Mouse (Mus musculus) midbrain, embryonic 10.5 days (tissue): ENCODE results near the gene Vps11. TPM values are rescaled to one million over a fixed set of nuclear protein-coding genes. Genes with fewer than 3 reads are reported as not detected.
"Not testable (repeated sequence)": the region's sequence is repeated elsewhere in the genome, so short reads cannot be mapped to it uniquely, and the experiment has no call there.

Source experiments
- DNase-seq: peaks from one replicate; pipeline ENCODE4 v3.0.0-alpha.2; 2017; ENCODE audit warnings: low spot score
- H3K27ac ChIP-seq: fragments of 300-500 bp; sonication (generic); replicated peaks from 2 replicates; pipeline ENCODE4 v1.5.1; 2016; ENCODE audit warnings: mild to moderate bottlenecking
- H3K27me3 ChIP-seq: fragments of 300-500 bp; sonication (generic); 2 replicates; pipeline ENCODE4 v1.6.1; 2016; ENCODE audit warnings: low read depth, mild to moderate bottlenecking; ENCODE audit not compliant: poor library complexity, severe bottlenecking
- H3K36me3 ChIP-seq: fragments of 300-500 bp; sonication (generic); 2 replicates; pipeline ENCODE4 v1.6.1; 2016; ENCODE audit warnings: mild to moderate bottlenecking, moderate library complexity
- H3K4me1 ChIP-seq: fragments of 300-500 bp; sonication (generic); 2 replicates; pipeline ENCODE4 v1.6.1; 2016
- H3K4me3 ChIP-seq: fragments of 300-500 bp; sonication (generic); 2 replicates; pipeline ENCODE4 v1.5.1; 2016; ENCODE audit warnings: mild to moderate bottlenecking, moderate library complexity
- H3K9me3 ChIP-seq: fragments of 300-500 bp; sonication (generic); replicated peaks from 2 replicates; pipeline ENCODE4 v1.6.1; 2016; ENCODE audit warnings: mild to moderate bottlenecking
- WGBS: fragments of 180-500 bp; shearing (Covaris S2); methylation state at CpG from one replicate; pipeline ENCODE4 v1.1.7; 2016; 5-methylcytosine and 5-hydroxymethylcytosine counted together
- polyA plus RNA-seq: library from polyadenylated mRNA; unstranded; fragments of >200 nt; fragmentation: Nextera tagmentation; extraction: Ambion mirVana; gene quantifications from 2 replicates; pipeline ENCODE4 v1.2.1, GENCODE M21; 2016

Vps11 gene
- polyA plus RNA-seq, 1 experiment from 2014 or later: 33.6 TPM

DNA sequence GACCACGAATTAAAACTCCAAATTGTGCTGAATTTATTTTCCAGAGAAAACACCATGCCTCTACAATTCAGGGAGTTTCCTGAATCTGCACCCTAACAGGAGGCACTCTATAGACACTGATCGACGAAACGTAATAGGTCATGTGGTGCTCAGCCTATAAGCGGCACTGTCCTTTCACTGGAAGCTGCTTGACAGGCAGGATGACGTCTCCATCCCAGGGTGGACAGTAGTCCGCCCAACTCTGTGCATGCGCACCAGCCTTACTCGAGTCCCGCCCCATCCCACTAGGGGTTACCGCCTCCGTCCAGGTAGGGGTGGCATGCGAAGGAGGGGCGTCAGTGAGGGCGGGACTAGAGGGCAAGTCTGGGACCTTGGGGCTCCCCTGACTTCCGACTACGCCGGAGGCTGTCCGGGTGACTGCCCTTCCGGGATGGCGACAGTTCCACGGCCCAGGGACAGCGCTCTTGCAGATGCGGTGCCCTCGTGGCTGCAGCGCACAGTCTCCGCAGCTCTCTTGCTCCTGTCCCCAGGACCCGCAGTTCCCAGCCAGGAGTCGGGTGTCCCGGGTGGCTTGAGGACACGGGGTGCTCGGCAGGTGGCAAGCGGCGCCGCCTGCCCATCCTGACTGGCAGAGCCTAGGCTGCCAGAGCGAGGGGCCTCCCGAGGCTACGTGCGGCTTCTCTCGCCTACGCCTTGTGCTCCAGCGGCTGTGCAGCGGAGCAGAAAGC is 35.4 kb upstream of the Vps11 start, which contains the start of gene Slc37a4:
Gene Slc37a4 (plus strand): TSS at position 169 of the 728 bp plus-strand sequence.
- H3K27me3 ChIP-seq: peaks cover 13% of the 10 kb centered on the region
- H3K4me3 ChIP-seq: peak within 1 kb of the TSS; percentile 85
- peak within 1 kb of the TSS; percentile 90 for H3K27ac ChIP-seq
- WGBS: under 1% methylated on average over 43 of the region's 43 CpGs
- DNase-seq: peak; percentile 87
- no peaks in the 10 kb centered on the region for H3K9me3 ChIP-seq
- H3K36me3 ChIP-seq: peaks cover 42% of the 10 kb centered on the region
- H3K4me1 ChIP-seq: peaks cover 34% of the 10 kb centered on the region

DNA sequence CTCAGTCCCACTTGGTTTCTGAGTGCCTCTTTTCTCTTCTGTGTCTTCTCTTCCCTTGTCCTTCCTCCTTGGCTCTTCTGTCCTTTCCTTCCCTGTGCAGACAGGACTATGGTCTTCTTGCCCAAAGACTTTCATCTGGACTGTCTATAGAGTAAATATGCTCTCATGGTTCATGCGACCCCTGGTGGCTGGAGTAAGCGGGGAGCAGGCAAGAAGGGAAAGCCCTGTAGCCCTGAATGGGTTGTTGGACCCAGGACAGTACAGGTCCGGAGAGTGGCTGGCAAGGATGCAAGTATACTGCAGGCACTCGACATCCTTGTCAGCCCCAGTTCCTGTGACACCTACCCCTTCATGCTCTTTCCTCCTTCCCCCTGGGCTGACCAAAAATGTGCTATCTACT is 30.0 kb upstream of the Vps11 start:
- Histone ChIP-seq H3K27ac (no peak overlapping the region), H3K36me3 (peaks cover 66% of the 10 kb centered on the region), H3K9me3 (no peaks in the 10 kb centered on the region), H3K4me1 (peaks cover 5% of the 10 kb centered on the region), H3K4me3 (no peak overlapping the region), H3K27me3 (no peaks in the 10 kb centered on the region)
- 47% methylated on average over 4 of the region's 4 CpGs for WGBS
- DNase-seq: peak; percentile 68

DNA sequence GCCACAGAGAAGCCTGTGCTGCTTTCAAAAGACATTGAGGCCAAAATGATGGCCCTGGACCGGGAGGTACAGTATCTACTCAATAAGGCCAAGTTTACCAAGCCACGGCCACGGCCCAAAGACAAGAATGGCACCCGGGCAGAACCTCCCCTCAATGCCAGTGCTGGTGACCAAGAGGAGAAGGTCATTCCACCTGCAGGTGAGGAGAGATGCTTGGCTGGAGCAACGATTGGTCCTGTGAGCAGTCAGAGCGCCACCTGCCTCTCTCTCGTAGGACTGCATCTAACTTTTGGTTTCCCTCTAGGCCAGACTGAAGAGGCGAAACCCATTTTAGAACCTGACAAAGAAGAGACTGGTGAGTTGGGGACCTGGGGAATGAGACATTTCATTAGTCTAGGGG is 27.8 kb upstream of the Vps11 start:
- peak; percentile 35 for DNase-seq
- Histone ChIP-seq H3K27ac (no peak overlapping the region), H3K4me3 (no peak overlapping the region), H3K4me1 (no peaks in the 10 kb centered on the region), H3K27me3 (no peaks in the 10 kb centered on the region), H3K9me3 (no peaks in the 10 kb centered on the region), H3K36me3 (peaks cover 88% of the 10 kb centered on the region)
- WGBS: 68% methylated on average over 8 of the region's 8 CpGs

DNA sequence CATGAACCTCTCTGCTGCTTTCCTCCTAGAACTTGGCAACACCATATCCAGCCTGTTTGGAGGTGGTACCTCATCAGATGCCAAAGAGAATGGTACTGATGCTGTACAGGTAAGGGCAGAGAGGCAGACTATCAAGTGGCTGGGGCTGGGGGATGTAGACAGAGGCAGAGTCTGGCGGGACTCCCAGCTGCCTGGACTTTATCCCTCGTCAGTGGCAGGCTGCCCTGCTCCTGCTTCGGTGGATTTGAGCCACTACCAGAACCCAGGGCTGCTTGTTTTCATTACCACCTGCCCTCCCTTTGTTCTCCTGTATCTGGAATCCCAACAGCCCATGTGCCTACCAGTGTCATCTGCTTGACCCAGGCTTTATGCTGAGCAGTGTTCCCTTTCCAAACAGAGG is 25.8 kb upstream of the Vps11 start:
- WGBS: 79% methylated on average over 3 of the region's 3 CpGs
- no peaks in the 10 kb centered on the region for H3K4me1 ChIP-seq
- H3K27ac ChIP-seq: no peak overlapping the region
- no peaks in the 10 kb centered on the region for H3K27me3 ChIP-seq
- H3K36me3 ChIP-seq: peaks cover 99% of the 10 kb centered on the region
- H3K9me3 ChIP-seq: no peaks in the 10 kb centered on the region
- H3K4me3 ChIP-seq: no peak overlapping the region
- DNase-seq: no peak

DNA sequence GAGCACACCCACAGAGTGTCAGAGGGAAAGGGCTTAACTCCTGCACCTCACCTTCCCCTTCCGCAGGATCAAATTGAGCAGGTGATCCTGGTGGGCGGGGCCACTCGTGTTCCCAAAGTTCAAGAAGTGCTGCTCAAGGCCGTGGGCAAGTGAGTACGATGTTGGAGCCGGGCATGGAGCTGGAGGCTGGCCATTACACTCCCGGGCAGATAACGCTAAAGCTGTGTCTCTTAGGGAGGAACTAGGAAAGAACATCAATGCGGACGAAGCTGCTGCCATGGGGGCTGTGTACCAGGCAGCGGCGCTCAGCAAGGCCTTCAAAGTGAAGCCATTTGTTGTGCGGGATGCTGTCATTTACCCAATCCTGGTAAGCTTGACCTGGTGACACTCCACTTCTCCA is 23.1 kb upstream of the Vps11 start:
- H3K4me3 ChIP-seq: no peak overlapping the region
- H3K27me3 ChIP-seq: no peaks in the 10 kb centered on the region
- no peak overlapping the region for H3K27ac ChIP-seq
- peaks cover 19% of the 10 kb centered on the region for H3K4me1 ChIP-seq
- no peaks in the 10 kb centered on the region for H3K9me3 ChIP-seq
- peaks cover 93% of the 10 kb centered on the region for H3K36me3 ChIP-seq
- DNase-seq: no peak
- WGBS: 90% methylated on average over 13 of the region's 13 CpGs

DNA sequence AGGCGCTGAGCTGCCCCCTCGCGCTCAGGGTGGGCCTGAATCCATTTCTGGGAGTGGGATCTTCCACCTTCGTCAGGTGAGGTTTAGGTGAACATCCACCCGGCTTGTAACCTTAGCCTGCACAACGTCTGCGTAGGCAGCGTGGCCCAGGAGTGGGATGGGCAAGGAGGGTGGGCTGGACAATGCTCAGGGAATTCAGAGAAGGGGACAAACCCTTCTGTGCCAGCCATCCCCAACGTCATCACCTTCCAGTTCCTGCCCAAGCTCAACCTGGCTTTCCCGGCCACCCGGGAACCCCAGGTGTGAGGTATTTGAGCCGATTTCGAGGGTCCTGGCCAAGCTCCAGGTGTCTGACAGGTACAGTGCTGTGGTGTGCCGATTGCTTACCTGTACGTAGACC is 18.4 kb upstream of the Vps11 start:
- 13% methylated on average over 15 of the region's 15 CpGs for WGBS
- Histone ChIP-seq H3K4me3 (peak overlapping the region; percentile 92), H3K9me3 (no peaks in the 10 kb centered on the region), H3K36me3 (peaks cover 48% of the 10 kb centered on the region), H3K27ac (peak overlapping the region; percentile 94), H3K27me3 (no peaks in the 10 kb centered on the region), H3K4me1 (peaks cover 31% of the 10 kb centered on the region)
- DNase-seq: no peak

DNA sequence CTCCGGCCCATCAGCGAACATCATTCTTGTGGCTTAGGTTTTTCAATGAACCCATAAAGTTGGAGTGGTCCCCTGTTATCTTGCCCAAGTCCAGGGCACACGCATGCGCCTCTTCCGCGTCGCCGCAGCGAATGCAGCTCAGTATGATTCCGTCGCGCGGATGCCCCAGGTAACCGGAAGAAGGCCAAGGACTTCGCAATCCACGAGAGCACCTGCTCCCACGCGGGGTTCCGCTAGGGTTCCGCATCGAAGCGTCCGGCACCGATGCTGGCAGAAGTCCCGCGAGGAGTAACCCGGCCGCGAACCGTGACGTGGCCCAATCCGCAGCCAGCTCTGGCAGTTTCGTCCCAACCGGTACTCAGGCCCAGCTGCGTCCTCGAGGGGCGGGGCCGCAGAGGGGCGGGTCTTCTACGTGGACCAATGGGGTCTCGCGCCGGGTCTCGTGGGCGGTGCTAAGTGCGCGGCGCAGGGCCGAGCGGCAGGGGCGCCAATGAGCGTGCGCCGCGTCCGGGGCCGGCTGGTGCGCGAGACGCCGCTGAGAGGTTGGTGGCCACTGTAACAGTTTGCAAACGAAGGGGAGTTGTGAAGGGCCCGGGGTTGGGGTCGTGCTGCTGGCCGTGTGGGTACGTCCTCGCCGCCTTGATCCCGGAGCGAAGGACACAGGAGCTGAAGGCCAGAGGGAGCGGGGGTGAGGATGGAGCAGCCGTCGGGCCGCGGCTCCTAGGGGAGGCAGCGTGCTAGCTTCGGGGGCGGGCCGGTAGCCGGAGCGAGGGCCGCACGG is 17.8 kb upstream of the Vps11 start, which contains the start of gene Hyou1:
Gene Hyou1 (plus strand): TSS at position 437 of the 781 bp plus-strand sequence.
- Histone ChIP-seq H3K27ac (peak within 1 kb of the TSS; percentile 94), H3K9me3 (no peaks in the 10 kb centered on the region), H3K4me1 (peaks cover 31% of the 10 kb centered on the region), H3K27me3 (no peaks in the 10 kb centered on the region), H3K36me3 (peaks cover 42% of the 10 kb centered on the region), H3K4me3 (peak within 1 kb of the TSS; percentile 92)
- WGBS: under 1% methylated on average over 83 of the region's 83 CpGs
- peak; percentile 100 for DNase-seq

DNA sequence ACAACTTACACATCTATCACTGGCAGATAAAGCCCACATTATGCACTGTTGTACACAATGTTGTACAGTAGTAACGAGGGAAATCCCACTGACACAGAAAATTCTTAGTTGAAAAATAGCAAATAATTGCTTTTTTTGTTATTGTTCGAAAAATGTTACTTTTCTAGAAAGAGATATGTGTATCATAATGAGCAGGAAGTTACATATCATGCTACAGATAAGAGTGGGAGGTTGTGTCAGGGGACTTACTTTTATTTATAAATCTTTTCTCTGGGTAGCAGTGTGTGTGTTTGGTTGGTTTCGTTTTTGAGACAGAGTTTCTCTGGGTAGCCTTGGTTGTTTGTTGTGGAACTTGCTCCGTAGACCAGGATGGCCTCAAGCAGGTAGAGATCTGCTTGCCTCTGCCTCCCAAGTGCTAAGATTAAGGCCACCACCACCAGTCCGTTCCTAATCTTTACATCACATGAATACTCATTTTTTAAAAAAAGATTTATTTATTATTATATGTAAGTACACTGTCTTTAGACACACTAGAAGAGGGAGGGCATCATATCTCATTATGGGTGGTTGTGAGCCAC is 16.8 kb upstream of the Vps11 start:
- H3K27me3 ChIP-seq: no peaks in the 10 kb centered on the region
- 87% methylated on average over 5 of the region's 5 CpGs for WGBS
- H3K27ac ChIP-seq: peak overlapping the region; percentile 94
- H3K36me3 ChIP-seq: peaks cover 32% of the 10 kb centered on the region
- H3K9me3 ChIP-seq: no peaks in the 10 kb centered on the region
- H3K4me3 ChIP-seq: peak overlapping the region; percentile 92
- H3K4me1 ChIP-seq: peaks cover 31% of the 10 kb centered on the region
- DNase-seq: no peak

DNA sequence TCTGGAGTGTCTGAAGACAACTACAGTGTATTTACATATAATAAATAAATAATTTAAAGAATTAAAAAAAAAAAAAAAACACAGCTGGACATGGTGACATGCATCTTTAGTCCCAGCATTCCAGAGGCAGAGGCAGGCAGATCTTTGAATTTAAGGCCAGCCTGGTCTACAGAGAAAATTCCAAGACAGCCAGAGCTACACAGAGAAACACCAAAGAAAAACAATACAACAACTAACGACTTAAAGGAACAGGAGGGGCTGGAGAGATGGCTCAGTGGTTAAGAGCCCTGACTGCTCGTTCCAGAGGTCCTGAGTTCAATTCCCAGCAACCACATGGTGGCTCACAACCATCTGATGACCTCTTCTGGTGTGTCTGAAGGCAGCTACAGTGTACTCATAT is 15.9 kb upstream of the Vps11 start:
- H3K27me3 ChIP-seq: not testable (repeated sequence)
- WGBS: 92% methylated on average over 2 of the region's 2 CpGs

DNA sequence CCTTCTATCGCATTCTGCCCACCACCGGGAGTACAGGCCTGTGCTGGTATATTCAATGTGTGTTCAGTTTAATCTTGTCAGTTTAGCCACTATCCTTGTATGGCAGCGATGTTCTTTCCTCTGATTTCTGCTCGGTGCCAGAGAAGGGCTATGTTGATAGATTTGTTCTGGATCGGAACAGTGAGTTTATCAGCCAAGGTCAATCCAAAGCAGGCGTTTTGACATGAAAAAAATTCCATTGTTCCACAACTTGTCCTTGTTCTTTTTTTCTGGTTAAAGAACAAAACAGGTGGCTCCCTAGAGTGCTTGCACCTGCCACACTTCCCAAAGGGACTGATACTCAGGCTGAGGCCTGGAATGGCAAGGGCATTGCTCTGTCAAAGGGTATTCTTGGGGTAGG is 14.7 kb upstream of the Vps11 start:
- Histone ChIP-seq H3K4me1 (peaks cover 27% of the 10 kb centered on the region), H3K4me3 (no peak overlapping the region), H3K36me3 (peaks cover 11% of the 10 kb centered on the region), H3K27me3 (no peaks in the 10 kb centered on the region), H3K27ac (no peak overlapping the region), H3K9me3 (no peaks in the 10 kb centered on the region)
- DNase-seq: no peak
- 92% methylated on average over 6 of the region's 6 CpGs for WGBS

More for the DNA sequence above, 15.9 kb upstream of the Vps11 start:
- H3K4me3 ChIP-seq, H3K27ac ChIP-seq, DNase-seq, H3K9me3 ChIP-seq: not testable (repeated sequence)
- peaks cover 23% of the 10 kb centered on the region for H3K36me3 ChIP-seq
- peaks cover 31% of the 10 kb centered on the region for H3K4me1 ChIP-seq

DNA sequence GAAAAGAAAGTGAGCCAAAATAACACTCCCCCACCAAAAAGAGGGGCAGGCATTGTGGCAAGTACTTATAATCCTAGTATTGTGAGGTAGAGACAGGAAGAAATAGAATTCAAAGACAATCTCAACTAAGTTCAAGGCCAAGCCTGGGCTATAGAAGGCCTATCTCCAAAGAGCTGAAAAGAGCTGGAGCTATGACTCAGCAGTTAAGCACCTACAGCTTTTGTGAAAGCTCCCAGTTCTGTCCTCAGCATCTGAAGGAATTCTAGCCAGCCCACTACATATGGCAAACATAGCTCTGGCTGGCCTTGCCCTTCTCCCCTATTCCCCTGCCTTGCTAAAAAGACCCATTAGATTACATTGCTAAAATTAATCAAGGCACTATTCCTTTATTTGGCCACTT is 11.9 kb upstream of the Vps11 start:
- no peaks in the 10 kb centered on the region for H3K9me3 ChIP-seq
- DNase-seq: no peak
- H3K36me3 ChIP-seq: 0 out of 2 replicates have a peak, but pooled peaks cover 3% of the 10 kb centered on the region
- H3K4me3 ChIP-seq: no peak overlapping the region
- H3K27ac ChIP-seq: no peak overlapping the region
- no peaks in the 10 kb centered on the region for H3K27me3 ChIP-seq
- H3K4me1 ChIP-seq: peaks cover 9% of the 10 kb centered on the region

DNA sequence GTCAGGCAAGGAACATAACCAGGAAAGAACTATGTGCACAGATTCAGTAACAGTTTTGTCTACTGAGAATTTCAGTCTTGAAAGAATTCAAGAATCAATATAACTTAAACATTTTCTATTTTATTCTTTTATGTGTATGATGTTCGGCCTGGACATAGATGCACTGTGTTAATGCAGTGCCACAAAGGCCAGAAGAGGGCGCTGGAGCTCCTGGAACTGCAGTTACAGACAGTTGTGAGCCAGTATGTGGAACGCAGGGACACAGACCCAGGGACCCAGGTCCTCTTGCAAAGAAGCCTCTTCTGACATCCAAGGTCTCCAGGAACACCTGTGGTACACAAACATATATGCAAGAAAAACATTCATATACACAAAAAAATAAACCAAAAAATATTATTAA is 3.0 kb upstream of the Vps11 start:
- Histone ChIP-seq H3K27me3 (no peaks in the 10 kb centered on the region), H3K4me3 (no peak overlapping the region), H3K27ac (no peak overlapping the region), H3K9me3 (no peaks in the 10 kb centered on the region), H3K36me3 (peaks cover 5% of the 10 kb centered on the region), H3K4me1 (peaks cover 8% of the 10 kb centered on the region)
- 71% methylated on average over 3 of the region's 3 CpGs for WGBS
- no peak for DNase-seq

DNA sequence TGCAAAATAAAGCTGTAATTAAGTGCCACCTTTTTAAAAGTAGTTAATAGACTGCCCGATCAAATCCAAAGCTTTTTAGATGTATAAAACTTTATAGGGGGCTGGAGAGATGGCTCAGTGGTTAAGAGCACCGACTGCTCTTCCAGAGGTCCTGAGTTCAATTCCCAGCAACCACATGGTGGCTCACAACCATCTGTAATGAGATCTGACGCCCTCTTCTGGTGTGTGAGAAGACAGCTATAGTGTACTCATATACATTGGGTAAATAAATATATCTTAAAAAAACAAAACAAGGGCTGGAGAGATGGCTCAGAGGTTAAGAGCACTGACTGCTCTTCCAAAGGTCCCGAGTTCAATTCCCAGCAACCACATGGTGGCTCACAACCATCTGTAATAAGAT is 461 bp upstream of the Vps11 start:
- 50% methylated on average over 4 of the region's 4 CpGs for WGBS
- not testable (repeated sequence) for DNase-seq, H3K4me1 ChIP-seq, H3K27me3 ChIP-seq, H3K9me3 ChIP-seq
- Histone ChIP-seq H3K36me3 (peaks cover 29% of the 10 kb centered on the region), H3K4me3 (peak overlapping the region; percentile 77), H3K27ac (peak overlapping the region; percentile 85)
